Mouse (Mus musculus): Measurements from ENCODE around the gene Rgl3. TPM values are rescaled to one million over a fixed set of nuclear protein-coding genes. Genes with fewer than 3 reads are reported as not detected.

The Rgl3 gene
- polyA plus RNA-seq, 1 experiment: 1.2 TPM

GRCm38 (mm10) chr9:21987592-21988342, 1.5 kb downstream of the Rgl3 start:
- no peak overlapping the region for H3K4me3 ChIP-seq (ENCODE audit: insufficient read depth, low read length)

DNA sequence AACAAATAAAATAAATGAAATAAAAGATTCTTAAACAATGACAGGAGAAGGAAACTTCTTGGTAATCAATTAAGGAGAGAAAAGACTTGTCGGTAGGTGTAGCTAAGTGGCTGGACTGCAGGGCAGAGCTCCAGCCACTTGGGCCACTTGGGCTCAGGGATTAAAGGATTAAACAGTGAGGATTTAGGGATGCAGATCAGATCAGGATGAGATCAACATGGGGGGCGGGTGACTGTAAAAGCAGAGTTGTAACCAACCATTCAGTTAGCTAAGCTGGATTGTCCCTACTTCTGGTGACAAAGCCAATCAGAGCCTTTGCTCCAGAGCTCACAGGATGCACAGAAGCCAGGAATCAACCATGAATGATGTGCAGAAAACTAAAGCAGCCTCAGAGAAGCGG, 5.3 kb downstream of the Rgl3 start:
- no peak overlapping the region for H3K27ac ChIP-seq (ENCODE audit: insufficient read depth, low read length)
- TF ChIP-seq CTCF (IDR thresholded peaks at IDR 0.05; ENCODE audit: borderline replicate concordance, insufficient read depth, low read length) (no peak), POLR2A (IDR thresholded peaks at IDR 0.05; ENCODE audit: low read depth, low read length) (no peak)
- H3K4me1 ChIP-seq (ENCODE audit: control insufficient read depth, insufficient read depth, low read length): no peaks in the 10 kb centered on the region
- H3K4me3 ChIP-seq (ENCODE audit: insufficient read depth, low read length): no peak overlapping the region

More at GRCm38 (mm10) chr9:21987592-21988342, 1.5 kb downstream of the Rgl3 start:
- Histone ChIP-seq H3K4me1 (ENCODE audit: control insufficient read depth, insufficient read depth, low read length) (no peaks in the 10 kb centered on the region), H3K27ac (ENCODE audit: insufficient read depth, low read length) (no peak overlapping the region)
- no peak for TF ChIP-seq POLR2A (IDR thresholded peaks at IDR 0.05; ENCODE audit: low read depth, low read length)
- TF ChIP-seq CTCF (IDR thresholded peaks at IDR 0.05; ENCODE audit: borderline replicate concordance, insufficient read depth, low read length): no peak

DNA sequence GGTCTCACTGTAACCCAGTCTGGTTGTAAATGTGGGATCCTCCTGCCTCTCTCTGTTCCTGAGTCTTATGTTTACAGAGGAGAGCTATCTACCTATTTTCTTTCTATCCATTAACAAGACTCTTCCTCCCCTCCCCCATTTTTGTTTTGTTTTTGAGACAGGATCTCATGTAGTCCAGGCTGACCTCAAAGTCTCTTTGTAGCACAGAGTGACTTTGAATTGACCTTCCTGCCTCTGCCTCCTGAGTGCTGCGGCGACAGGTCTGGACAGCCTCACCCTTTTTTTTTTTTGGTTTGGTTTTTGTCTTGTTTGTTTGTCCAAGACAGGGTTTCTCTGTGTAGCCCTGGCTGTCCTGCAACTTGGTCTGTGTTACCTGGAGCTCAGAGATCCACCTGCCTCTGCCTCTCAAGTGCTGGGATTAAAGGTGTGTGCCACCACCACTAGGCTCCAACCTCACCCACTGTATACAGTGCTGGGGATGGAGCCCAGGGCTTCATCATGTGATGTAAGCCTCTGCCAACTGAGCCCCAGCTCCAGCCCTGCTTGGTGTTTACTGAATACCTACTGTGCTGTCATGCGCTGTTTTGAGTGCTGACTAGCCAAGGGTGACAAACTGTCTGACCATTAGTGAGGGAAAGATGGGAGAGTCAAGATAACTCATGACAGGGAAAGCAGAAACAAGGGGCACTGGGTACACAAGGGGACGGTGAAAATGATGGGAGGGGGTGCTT, 10.7 kb downstream of the Rgl3 start:
- H3K4me1 ChIP-seq (ENCODE audit: control insufficient read depth, insufficient read depth, low read length): no peaks in the 10 kb centered on the region
- no peak overlapping the region for H3K27ac ChIP-seq (ENCODE audit: insufficient read depth, low read length)
- no peak for TF ChIP-seq CTCF (IDR thresholded peaks at IDR 0.05; ENCODE audit: borderline replicate concordance, insufficient read depth, low read length)
- no peak for TF ChIP-seq POLR2A (IDR thresholded peaks at IDR 0.05; ENCODE audit: low read depth, low read length)
- H3K4me3 ChIP-seq (ENCODE audit: insufficient read depth, low read length): no peak overlapping the region

DNA sequence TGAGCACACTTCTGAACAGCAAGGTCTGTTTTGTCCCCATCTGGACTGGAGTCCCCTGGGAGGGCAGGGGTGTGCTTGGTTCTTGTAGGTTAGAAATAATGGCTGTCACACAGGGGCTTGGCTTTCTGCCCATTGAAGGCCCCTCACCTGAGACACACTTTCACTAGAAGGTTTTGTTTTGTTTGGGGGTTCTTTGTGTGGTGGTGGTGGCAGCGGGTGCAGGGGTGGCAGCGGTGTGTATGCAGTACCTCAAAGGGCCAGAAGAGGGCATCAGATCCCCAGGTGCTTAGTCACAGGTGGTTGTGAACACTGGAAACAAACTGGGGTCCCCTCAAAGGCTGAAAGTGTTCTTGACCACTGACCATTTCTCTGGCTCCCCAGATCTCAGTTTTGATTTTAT, 11.3 kb downstream of the Rgl3 start:
- TF ChIP-seq CTCF (IDR thresholded peaks at IDR 0.05; ENCODE audit: borderline replicate concordance, insufficient read depth, low read length) (peak; percentile 47; the same call in 1 of the 2 replicates), POLR2A (IDR thresholded peaks at IDR 0.05; ENCODE audit: low read depth, low read length) (no peak)
- no peak overlapping the region for H3K4me3 ChIP-seq (ENCODE audit: insufficient read depth, low read length)
- H3K4me1 ChIP-seq (ENCODE audit: control insufficient read depth, insufficient read depth, low read length): no peaks in the 10 kb centered on the region
- H3K27ac ChIP-seq (ENCODE audit: insufficient read depth, low read length): no peak overlapping the region

DNA sequence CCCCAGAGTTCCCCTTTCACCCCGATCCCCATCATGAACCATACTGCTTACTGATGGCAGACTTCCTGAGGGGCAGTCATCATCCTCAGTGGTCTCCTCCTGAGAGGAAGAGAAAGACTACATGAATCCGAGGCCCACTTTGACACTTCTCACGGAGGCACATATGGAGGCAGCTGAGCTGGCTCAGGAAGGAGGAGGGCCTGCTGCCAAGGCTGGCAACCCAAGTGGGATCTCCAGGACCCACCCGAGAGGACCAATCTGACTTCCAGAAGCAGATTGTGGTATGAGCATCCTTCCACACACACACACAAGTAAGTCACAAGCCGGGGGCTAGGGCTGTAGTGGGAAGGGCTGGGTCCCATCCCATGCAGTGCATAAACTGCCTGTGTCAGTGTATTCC, 11.9 kb downstream of the Rgl3 start:
- Histone ChIP-seq H3K27ac (ENCODE audit: insufficient read depth, low read length) (no peak overlapping the region), H3K4me1 (ENCODE audit: control insufficient read depth, insufficient read depth, low read length) (no peaks in the 10 kb centered on the region), H3K4me3 (ENCODE audit: insufficient read depth, low read length) (no peak overlapping the region)
- TF ChIP-seq CTCF (IDR thresholded peaks at IDR 0.05; ENCODE audit: borderline replicate concordance, insufficient read depth, low read length): no peak
- TF ChIP-seq POLR2A (IDR thresholded peaks at IDR 0.05; ENCODE audit: low read depth, low read length): no peak

- H3K27ac ChIP-seq (ENCODE audit: insufficient read depth, low read length): no peak overlapping the region
- TF ChIP-seq POLR2A (IDR thresholded peaks at IDR 0.05; ENCODE audit: low read depth, low read length) (no peak), CTCF (IDR thresholded peaks at IDR 0.05; ENCODE audit: borderline replicate concordance, insufficient read depth, low read length) (no peak)
- no peaks in the 10 kb centered on the region for H3K4me1 ChIP-seq (ENCODE audit: control insufficient read depth, insufficient read depth, low read length)
- H3K4me3 ChIP-seq (ENCODE audit: insufficient read depth, low read length): no peak overlapping the region
These were observed 12.5 kb downstream of the Rgl3 start for GRCm38 (mm10) chr9:21976626-21977175.

GRCm38 (mm10) chr9:21969304-21969703, 19.9 kb downstream of the Rgl3 start:
- TF ChIP-seq CTCF (IDR thresholded peaks at IDR 0.05; ENCODE audit: borderline replicate concordance, insufficient read depth, low read length) (no peak), POLR2A (IDR thresholded peaks at IDR 0.05; ENCODE audit: low read depth, low read length) (no peak)
- Histone ChIP-seq H3K4me1 (ENCODE audit: control insufficient read depth, insufficient read depth, low read length) (no peaks in the 10 kb centered on the region), H3K4me3 (ENCODE audit: insufficient read depth, low read length) (no peak overlapping the region), H3K27ac (ENCODE audit: insufficient read depth, low read length) (no peak overlapping the region)

DNA sequence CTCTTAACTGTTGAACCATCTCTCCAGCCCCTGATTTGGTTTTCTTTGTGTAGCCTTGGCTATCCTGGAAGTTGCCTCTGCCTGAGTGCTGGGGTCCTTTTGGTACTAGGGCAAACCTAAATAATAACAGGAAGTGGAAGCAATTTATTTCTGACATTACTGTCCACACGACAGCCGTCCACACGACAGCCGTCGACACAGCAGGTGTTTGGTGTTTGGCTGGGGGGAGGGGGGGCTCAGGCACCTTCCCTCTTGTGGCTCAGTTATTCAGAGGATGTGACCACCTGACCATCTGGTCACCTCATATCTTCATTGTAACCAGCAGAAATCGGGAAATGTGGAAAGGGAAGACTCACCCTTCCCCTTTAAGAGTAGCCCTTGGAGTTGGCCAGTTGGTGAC, 20.4 kb downstream of the Rgl3 start:
- H3K4me3 ChIP-seq (ENCODE audit: insufficient read depth, low read length): no peak overlapping the region
- TF ChIP-seq CTCF (IDR thresholded peaks at IDR 0.05; ENCODE audit: borderline replicate concordance, insufficient read depth, low read length): no peak
- TF ChIP-seq POLR2A (IDR thresholded peaks at IDR 0.05; ENCODE audit: low read depth, low read length): no peak
- no peak overlapping the region for H3K27ac ChIP-seq (ENCODE audit: insufficient read depth, low read length)
- H3K4me1 ChIP-seq (ENCODE audit: control insufficient read depth, insufficient read depth, low read length): no peaks in the 10 kb centered on the region

DNA sequence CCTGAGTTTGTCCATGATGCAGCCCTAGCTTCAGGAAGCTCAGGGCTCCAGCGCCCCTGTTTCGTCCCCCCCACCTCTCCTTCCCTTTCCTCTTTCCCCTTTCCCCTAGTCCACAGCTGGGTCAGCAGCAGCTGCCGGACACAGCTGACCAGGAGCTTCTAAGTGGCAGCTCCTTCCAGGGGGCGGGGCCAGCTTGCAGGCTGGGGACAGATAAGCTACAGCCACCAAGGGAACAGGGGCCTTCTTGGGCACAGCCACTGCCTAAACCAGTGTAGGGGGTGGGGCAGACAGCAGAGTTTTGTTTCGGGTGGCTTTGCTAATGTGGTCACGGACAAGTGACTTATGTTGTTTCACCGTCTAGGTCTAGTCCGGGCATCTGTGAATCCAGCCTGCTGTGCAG, 25.8 kb downstream of the Rgl3 start, which contains the start of gene Epor:
TSS of gene Epor (minus strand) at position 90 of the 400 bp plus-strand sequence.
- Histone ChIP-seq H3K4me1 (ENCODE audit: control insufficient read depth, insufficient read depth, low read length) (no peaks in the 10 kb centered on the region), H3K27ac (ENCODE audit: insufficient read depth, low read length) (no peak within 1 kb of the TSS), H3K4me3 (ENCODE audit: insufficient read depth, low read length) (peak within 1 kb of the TSS; percentile 17; the same call in 1 of the 2 replicates)
- no peak for TF ChIP-seq POLR2A (IDR thresholded peaks at IDR 0.05; ENCODE audit: low read depth, low read length)
- TF ChIP-seq CTCF (IDR thresholded peaks at IDR 0.05; ENCODE audit: borderline replicate concordance, insufficient read depth, low read length): no peak
